Mouse (Mus musculus) embryonic fibroblast, embryonic 13.5 days (primary cell): ENCODE measurements at regions not wholly inside any gene's neighbourhood (a gene's known extent, or its start where the extent isn't known, plus 50 kb on each side); places are given as distances from the start of the nearest gene placed in this dataset.

ENCODE experiments used
- CTCF ChIP-seq: IDR thresholded peaks from 2 replicates; pipeline ENCODE4 v1.5.1; 2011; ENCODE audit warnings: mild to moderate bottlenecking, control low read depth, low read length, moderate library complexity, borderline replicate concordance; ENCODE audit not compliant: insufficient read depth
- POLR2A ChIP-seq: IDR thresholded peaks from 2 replicates; pipeline ENCODE4 v1.6.1; 2011; ENCODE audit warnings: low read depth, mild to moderate bottlenecking, control low read depth, low read length, moderate library complexity

DNA sequence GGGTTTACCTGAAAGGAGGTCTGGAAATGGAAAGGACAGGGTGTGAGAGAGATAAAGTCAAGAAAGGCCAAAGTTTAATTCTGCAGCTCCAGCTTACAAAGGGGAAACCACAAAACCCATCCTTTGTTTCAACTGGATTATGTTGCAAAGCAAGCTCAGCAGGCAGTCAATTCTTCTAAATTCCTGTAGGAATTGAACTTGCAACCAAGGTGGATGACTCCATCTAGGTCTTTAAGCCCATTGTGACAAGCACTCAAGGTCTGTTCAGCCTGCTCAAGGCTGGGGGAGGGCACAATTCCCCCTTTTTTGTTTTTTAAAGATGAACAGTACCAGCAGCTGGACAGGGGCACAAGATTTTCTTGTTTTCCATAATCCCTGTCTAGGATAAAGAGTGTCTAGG, 200.0 kb upstream of the Ttc29 start:
- no peak for TF ChIP-seq CTCF
- TF ChIP-seq POLR2A = no peak
